Mouse (Mus musculus): Measurements from ENCODE around the gene Eipr1. TPM values are rescaled to one million over a fixed set of nuclear protein-coding genes. Genes with fewer than 3 reads are reported as not detected.

Eipr1 gene
- total RNA-seq, 2 experiments from 2014 or later: 63.9 to 65.5 TPM

DNA sequence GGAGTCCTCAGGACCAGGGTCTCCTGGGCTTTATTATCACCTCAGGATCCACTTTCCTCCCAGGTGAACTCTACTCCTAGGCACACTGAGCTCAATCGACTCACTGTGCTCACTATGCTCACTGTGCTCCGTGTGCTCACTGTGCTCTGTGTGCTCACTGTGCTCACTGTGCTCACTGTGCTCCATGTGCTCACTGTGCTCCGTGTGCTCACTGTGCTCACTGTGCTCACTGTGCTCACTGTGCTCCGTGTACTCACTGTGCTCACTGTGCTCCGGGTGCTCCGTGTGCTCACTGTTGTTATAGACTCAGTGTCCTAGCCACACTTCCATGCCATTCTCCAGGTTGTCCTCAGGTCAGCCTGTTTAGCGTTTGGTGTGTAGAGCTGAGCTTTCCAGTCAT, 18.4 kb downstream of the Eipr1 start:
- DNase-seq (ENCODE audit: low spot score in 2 of 2): no peak
- intact Hi-C loops (cut with DNase I): no loop called here

DNA sequence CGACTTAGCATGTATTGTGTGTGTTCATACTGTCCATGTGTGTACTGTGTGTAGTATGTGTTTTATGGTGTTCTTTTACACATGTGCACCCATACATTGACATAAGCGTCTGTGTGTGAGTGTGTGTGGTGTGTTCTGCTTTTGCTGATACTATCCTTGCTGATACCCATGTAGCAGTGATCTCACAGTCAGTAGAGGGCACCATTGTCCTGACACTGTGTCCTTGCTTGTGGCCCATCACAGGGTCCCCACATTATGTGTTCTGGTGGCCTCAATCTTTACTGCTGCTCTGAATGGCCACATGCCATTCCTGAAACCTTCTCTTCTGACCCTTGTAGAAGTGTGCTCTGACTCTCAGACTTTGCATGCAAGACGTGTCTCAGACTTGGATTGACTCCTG, 22.2 kb downstream of the Eipr1 start:
- intact Hi-C loops (cut with DNase I): no loop called here
- no peak for DNase-seq (ENCODE audit: low spot score in 2 of 2)

- no peak for DNase-seq (ENCODE audit: low spot score in 2 of 2)
- intact Hi-C loops (cut with DNase I): no loop called here
Observed at GRCm38 (mm10) chr12:28775120-28775519, 23.5 kb downstream of the Eipr1 start.

- intact Hi-C loops (cut with DNase I): no loop called here
- no peak for DNase-seq (ENCODE audit: low spot score in 2 of 2)
Observed at GRCm38 (mm10) chr12:28775627-28776026, 24.0 kb downstream of the Eipr1 start.

DNA sequence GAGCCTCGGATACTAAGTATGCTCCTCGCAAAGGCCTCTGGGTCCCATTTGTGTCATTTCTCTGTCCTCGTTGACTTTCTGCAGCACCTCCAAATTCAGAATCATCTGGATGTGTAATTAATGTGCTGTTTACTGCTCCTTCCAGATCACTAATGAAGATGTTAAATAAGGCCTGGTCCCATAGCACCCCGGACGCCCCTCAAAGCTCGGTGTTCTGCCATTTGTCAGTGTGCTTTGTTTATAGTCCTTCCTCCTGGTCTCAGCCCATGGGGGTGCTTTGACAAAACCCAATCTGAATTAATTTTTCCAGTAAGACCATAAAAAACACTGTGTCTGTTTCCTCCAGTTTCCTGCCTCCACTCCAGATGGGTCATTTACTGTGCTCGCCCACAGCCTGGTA, 28.6 kb downstream of the Eipr1 start:
- DNase-seq (ENCODE audit: low spot score in 2 of 2): no peak
- intact Hi-C loops (cut with DNase I): loop anchor here (5.0 kb wide), 1 partner anchor 52 kb away; no protein-coding TSS in a partner anchor

DNA sequence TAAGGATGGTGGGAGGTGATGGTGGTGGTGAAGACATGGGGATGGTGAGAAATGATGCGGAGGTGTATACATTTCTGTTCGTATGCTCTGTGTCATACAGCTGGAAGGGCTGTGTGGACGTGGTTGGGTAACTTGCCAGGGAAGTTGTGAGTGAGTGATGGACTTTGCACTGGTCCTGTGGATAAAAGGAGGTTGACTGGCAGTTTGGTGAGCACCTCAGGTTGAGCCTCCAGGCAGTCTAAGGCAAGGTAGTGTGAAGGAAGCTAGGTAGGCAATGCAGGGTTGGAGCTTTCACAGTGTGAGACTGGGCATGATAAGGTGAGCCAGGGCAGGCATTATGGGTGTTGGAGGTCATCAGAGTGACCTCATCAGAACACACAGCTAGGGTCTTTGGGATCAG, 31.0 kb downstream of the Eipr1 start:
- intact Hi-C loops (cut with DNase I): loop anchor here (5.0 kb wide), 1 partner anchor 50 kb away; no protein-coding TSS in a partner anchor
- no peak for DNase-seq (ENCODE audit: low spot score in 2 of 2)

DNA sequence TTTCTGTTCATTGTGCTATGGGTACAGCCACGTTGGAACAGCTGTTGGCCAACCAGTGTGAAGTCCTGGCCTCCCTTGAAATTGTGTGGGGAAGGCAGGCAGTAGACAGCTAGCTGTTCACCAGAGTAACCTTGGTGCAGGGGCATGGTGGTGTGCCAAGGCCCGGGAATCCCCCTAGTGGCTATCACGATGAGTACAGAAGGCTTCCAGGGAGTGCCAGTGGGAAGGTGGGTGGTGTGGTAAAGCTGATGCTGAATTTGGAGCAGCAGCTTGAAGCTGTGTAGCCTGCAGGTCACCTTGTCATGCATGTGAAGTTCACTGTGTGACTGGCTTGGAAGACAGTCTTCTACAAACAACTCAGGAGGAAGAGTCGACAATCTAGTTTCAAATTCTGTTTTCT, 32.8 kb downstream of the Eipr1 start:
- peak; percentile 45 to 49 for DNase-seq (ENCODE audit: low spot score in 2 of 2)
- intact Hi-C loops (cut with DNase I): loop anchor here (5.0 kb wide), 1 partner anchor 48 kb away; no protein-coding TSS in a partner anchor

GRCm38 (mm10) chr12:28784864-28785263, 33.3 kb downstream of the Eipr1 start:
- no peak for DNase-seq (ENCODE audit: low spot score in 2 of 2)
- intact Hi-C loops (cut with DNase I): loop anchor here (5.0 kb wide), 1 partner anchor 47 kb away; no protein-coding TSS in a partner anchor

- intact Hi-C loops (cut with DNase I): no loop called here
Observed at GRCm38 (mm10) chr12:28785299-28785698, 33.7 kb downstream of the Eipr1 start.

GRCm38 (mm10) chr12:28786310-28786709, 34.7 kb downstream of the Eipr1 start:
- intact Hi-C loops (cut with DNase I): no loop called here
- DNase-seq (ENCODE audit: low spot score in 2 of 2): no peak

More at GRCm38 (mm10) chr12:28785299-28785698, 33.7 kb downstream of the Eipr1 start:
- no peak for DNase-seq (ENCODE audit: low spot score in 2 of 2)

GRCm38 (mm10) chr12:28792613-28793012, 41.0 kb downstream of the Eipr1 start:
- intact Hi-C loops (cut with DNase I): no loop called here

DNA sequence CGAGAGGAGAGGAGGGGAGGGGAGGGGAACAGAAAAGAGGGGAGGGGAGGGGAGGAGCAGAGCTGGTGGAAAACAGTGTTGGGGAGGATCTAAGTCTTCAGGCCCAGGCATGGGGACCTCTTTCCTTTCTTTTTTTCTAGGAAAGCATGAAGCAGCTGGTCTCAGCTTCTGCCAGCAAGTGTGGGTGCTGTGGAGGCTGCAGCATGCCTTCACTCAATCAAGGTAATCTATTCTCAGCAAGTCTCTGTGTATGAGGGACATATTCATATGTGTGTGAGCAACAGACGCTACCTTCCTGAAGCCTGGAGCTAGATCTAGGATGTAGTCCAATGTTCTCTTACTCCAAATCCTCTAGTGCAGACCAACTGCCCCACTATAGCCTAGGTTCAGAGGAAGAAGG, 42.1 kb downstream of the Eipr1 start:
- DNase-seq (ENCODE audit: low spot score in 2 of 2): peak; percentile 66 to 77
- intact Hi-C loops (cut with DNase I): no loop called here

More at GRCm38 (mm10) chr12:28792613-28793012, 41.0 kb downstream of the Eipr1 start:
- no peak for DNase-seq (ENCODE audit: low spot score in 2 of 2)

- DNase-seq (ENCODE audit: low spot score in 2 of 2): no peak
- intact Hi-C loops (cut with DNase I): no loop called here
Observed at GRCm38 (mm10) chr12:28795041-28795440, 43.4 kb downstream of the Eipr1 start.

- intact Hi-C loops (cut with DNase I): no loop called here
- DNase-seq (ENCODE audit: low spot score in 2 of 2): no peak
Observed at GRCm38 (mm10) chr12:28796881-28797420, 45.3 kb downstream of the Eipr1 start.

DNA sequence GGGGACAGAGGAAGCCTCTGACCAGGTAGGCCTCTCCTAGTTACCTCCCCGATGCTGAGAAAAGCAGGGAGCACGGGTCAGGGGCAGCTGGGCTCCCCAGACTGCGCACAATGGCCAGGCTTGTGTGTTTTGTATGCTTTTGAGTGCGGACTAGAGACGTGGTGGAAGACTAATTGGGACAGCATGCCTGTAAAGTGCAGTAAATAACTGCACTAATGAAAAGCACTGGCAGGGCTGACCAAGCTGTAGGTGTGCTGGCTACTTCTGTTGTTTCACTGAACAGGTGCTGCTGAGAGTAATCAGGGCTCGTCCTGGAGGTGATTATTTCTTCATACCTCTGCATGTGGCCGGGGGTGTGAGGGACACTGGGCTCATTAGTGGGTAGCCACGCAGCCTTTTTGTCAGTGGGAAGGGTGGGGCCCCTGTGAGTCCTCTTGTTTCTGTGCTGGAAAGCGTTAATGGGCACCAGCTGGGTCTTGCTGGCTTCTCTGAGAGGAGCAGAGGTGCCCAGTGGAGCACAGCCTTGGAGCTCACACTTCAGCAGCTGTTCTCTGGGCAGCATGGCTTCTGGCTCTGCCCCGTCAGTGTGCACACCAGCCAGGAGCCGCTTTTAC, 48.3 kb downstream of the Eipr1 start:
- intact Hi-C loops (cut with DNase I): no loop called here
- no peak for DNase-seq (ENCODE audit: low spot score in 2 of 2)

- intact Hi-C loops (cut with DNase I): no loop called here
- DNase-seq (ENCODE audit: low spot score in 2 of 2): no peak
Observed at GRCm38 (mm10) chr12:28800423-28800822, 48.8 kb downstream of the Eipr1 start.

DNA sequence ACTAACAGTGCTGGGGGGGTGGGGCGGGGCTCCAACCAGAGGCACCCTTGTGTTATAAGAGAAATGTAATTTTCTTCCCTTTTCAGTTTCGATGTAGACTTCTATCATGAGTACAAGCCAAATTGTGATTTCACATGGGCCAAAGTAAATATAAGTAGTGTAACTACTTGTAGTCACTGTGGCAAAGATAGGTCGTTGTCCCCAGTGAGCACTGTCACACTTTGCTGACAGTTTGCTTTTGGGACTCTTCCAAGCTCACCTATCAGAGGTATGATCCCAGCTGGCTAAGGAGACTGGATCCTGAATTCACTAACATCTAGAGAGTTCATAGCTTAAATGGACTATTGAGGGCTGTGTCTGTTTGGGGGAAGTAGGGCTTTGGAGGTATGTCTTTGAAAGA, 49.3 kb downstream of the Eipr1 start:
- intact Hi-C loops (cut with DNase I): no loop called here
- DNase-seq (ENCODE audit: low spot score in 2 of 2): no peak

DNA sequence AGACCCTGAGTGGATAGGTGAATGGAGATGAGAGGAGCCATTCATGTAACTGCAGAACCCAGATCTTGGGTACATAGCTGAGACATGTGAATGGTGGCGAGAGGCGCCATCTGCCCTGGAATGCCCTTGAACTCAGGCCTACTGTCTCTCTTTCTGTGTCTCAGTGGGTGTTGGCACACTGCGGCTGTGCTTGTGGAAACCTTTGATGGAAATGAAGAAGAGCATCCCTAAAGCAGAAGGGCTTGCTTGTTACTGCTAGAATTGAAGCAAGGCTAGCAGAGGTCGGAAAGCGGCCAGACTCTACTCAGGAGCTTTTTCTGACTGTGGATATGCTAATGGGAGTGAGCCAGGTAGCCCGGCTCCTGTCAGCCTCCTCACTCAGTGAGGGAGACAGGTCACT, 50.1 kb downstream of the Eipr1 start:
- intact Hi-C loops (cut with DNase I): no loop called here
- DNase-seq (ENCODE audit: low spot score in 2 of 2): no peak

GRCm38 (mm10) chr12:28803043-28803442, 51.4 kb downstream of the Eipr1 start:
- intact Hi-C loops (cut with DNase I): no loop called here
- no peak for DNase-seq (ENCODE audit: low spot score in 2 of 2)

DNA sequence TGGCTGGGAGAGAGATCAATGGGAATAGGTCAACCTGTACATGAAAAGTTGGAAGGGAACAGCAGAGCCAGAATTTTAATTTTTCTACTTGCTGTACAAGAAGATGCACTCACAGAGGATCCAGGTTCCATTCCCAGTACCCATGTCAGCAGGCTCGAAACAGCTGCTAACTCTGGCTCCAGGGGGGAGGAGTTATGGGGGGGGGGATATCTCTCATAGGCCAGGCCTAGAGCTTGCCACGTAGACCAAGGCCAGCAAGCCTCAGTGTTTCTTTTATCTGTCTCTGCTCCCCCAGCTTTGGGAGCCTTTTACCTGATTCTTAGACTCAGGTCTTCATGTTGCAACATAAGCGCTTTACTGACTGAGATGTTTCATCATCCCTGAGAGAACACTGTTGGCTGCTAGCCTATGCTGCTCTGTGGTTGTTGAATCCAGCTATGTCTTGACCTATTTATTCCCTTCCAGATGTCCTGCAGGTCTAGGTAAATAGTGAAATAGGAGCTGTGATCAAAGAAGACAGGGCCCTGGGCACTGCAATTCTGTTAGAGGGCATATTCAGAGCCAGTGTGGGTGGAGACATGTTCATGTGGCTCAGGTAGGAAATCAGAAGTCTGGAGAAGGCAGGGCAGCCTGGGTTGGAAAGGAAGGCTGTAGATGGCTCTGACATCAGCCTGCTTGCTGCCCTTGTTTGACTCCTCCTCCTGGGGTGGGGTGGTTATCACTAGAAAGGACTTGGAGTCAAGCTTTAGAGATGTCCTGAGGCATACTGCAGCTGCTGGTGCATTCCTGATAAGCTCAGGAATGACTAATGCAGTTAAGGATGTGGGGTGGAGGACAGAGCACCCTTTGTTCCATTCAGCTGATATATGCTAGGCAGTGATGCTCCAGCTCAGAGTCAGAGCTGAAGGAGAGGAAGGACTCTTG, 53.2 kb downstream of the Eipr1 start:
- intact Hi-C loops (cut with DNase I): no loop called here

More for the DNA sequence above, 53.2 kb downstream of the Eipr1 start:
- DNase-seq (ENCODE audit: low spot score in 2 of 2): no peak
